Mouse (Mus musculus) CH12.LX (cell line): ENCODE data around the gene Dlg2. TPM values are rescaled to one million over a fixed set of nuclear protein-coding genes. Genes with fewer than 3 reads are reported as not detected.

Experiments
- DNase-seq: peaks from one replicate; pipeline ENCODE4 v3.0.0-alpha.2; 2013; ENCODE audit errors: extremely low read depth
- H3K27ac ChIP-seq: 2 replicates; pipeline ENCODE4 v1.5.1; 2012; ENCODE audit warnings: low read depth, mild to moderate bottlenecking, control low read depth, moderate library complexity; ENCODE audit not compliant: insufficient read depth
- H3K27me3 ChIP-seq: replicated peaks from 2 replicates; pipeline ENCODE3; 2012; ENCODE audit warnings: inconsistent platforms
- H3K36me3 ChIP-seq, 2 experiments: replicated peaks in 1 of 2; 2 replicates each; pipeline versions ENCODE3 to v1.6.1; 2012; ENCODE audit warnings: inconsistent platforms in 1 of 2, low read length in 1 of 2, mild to moderate bottlenecking in 1 of 2, mixed read lengths in 1 of 2, moderate library complexity in 1 of 2; ENCODE audit not compliant: control insufficient read depth in 1 of 2, insufficient read depth in 1 of 2
- H3K4me1 ChIP-seq, 2 experiments: 2 replicates each; pipeline ENCODE4 v1.6.1; 2012; ENCODE audit warnings: inconsistent platforms in 1 of 2, moderate library complexity in 1 of 2; ENCODE audit not compliant: insufficient read depth in 2 of 2, control insufficient read depth in 1 of 2
- H3K4me2 ChIP-seq: 2 replicates; pipeline ENCODE4 v1.6.1; 2012; ENCODE audit warnings: low read depth, mild to moderate bottlenecking, control low read depth; ENCODE audit not compliant: poor library complexity, insufficient read depth, severe bottlenecking
- H3K4me3 ChIP-seq, 3 experiments: fragments of 150-350 bp in 1 of 3; sonication (generic) in 1 of 3; replicated peaks in 1 of 3; 2 replicates each; pipeline versions ENCODE3 to v1.5.1; 2011 to 2012; ENCODE audit warnings: low read depth in 2 of 3, low read length in 2 of 3, mild to moderate bottlenecking in 2 of 3, moderate library complexity in 2 of 3, control low read depth in 1 of 3, improper control_type of control experiment in 1 of 3, inconsistent platforms in 1 of 3, mixed read lengths in 1 of 3; ENCODE audit not compliant: poor library complexity in 1 of 3
- H3K79me2 ChIP-seq: replicated peaks from 2 replicates; pipeline ENCODE4 v1.6.1; 2012; ENCODE audit warnings: mild to moderate bottlenecking, moderate library complexity; ENCODE audit not compliant: control insufficient read depth, poor library complexity, insufficient read depth, severe bottlenecking; ENCODE audit errors: extremely low read depth
- H3K9ac ChIP-seq: 2 replicates; pipeline ENCODE4 v1.6.1; 2012; ENCODE audit warnings: low read depth, mild to moderate bottlenecking, control low read depth, moderate library complexity; ENCODE audit not compliant: insufficient read depth
- H3K9me3 ChIP-seq: replicated peaks from 2 replicates; pipeline ENCODE3; 2012; ENCODE audit warnings: low read length, inconsistent platforms, mixed read lengths
- BHLHE40 ChIP-seq: IDR thresholded peaks from 2 replicates; pipeline ENCODE4 v1.6.1; 2011; ENCODE audit warnings: mild to moderate bottlenecking, low read depth, low read length, improper control_type of control experiment
- EP300 ChIP-seq: IDR thresholded peaks from 2 replicates; pipeline ENCODE4 v1.6.1; 2011; ENCODE audit warnings: low read length, improper control_type of control experiment
- HCFC1 ChIP-seq: IDR thresholded peaks from 2 replicates; pipeline ENCODE4 v1.6.1; 2012; ENCODE audit warnings: low read depth, mild to moderate bottlenecking, inconsistent platforms, low read length, improper control_type of control experiment
- JUND ChIP-seq: conservative IDR thresholded peaks from 2 replicates; pipeline ENCODE4 v1.6.1; 2011; ENCODE audit warnings: low read depth, low read length, improper control_type of control experiment
- MAX ChIP-seq: IDR thresholded peaks from 2 replicates; pipeline ENCODE4 v1.6.1; 2011; ENCODE audit warnings: low read length, improper control_type of control experiment
- MAZ ChIP-seq: IDR thresholded peaks from 2 replicates; pipeline ENCODE4 v1.6.1; 2012; ENCODE audit warnings: low read depth, mild to moderate bottlenecking, inconsistent platforms, low read length, improper control_type of control experiment, moderate library complexity
- MEF2A ChIP-seq: IDR thresholded peaks from 2 replicates; pipeline ENCODE4 v1.6.1; 2014; ENCODE audit warnings: low read depth, mild to moderate bottlenecking, inconsistent platforms, low read length, improper control_type of control experiment, borderline replicate concordance
- MXI1 ChIP-seq: IDR thresholded peaks from 2 replicates; pipeline ENCODE4 v1.6.1; 2011; ENCODE audit warnings: mild to moderate bottlenecking, low read depth, low read length, improper control_type of control experiment
- MYC ChIP-seq: IDR thresholded peaks from 2 replicates; pipeline ENCODE4 v1.6.1; 2011; ENCODE audit warnings: low read depth, mild to moderate bottlenecking, improper control_type of control experiment, low read length
- POLR2AphosphoS2 ChIP-seq: IDR thresholded peaks from 2 replicates; pipeline ENCODE4 v1.6.1; 2011; ENCODE audit warnings: low read depth, low read length, improper control_type of control experiment
- RCOR1 ChIP-seq: conservative IDR thresholded peaks from 2 replicates; pipeline ENCODE4 v1.6.1; 2012; ENCODE audit warnings: low read depth, mild to moderate bottlenecking, inconsistent platforms, low read length, improper control_type of control experiment
- ZC3H11A ChIP-seq: IDR thresholded peaks from 2 replicates; pipeline ENCODE4 v1.6.1; 2012; ENCODE audit warnings: low read depth, mild to moderate bottlenecking, inconsistent platforms, low read length, improper control_type of control experiment
- dilution Hi-C: fragments of 300-500 bp; cut with MboI; formaldehyde crosslinking; loops from 2 replicates; pipeline ENCODE4 v1.14.3; 2020; ENCODE audit warnings: low sequenced_read_pairs; ENCODE audit not compliant: extremely low pct_unique_long_range_greater_than_20kb, extremely low pct_ligation_motif_present
- in situ Hi-C: fragments of 300-500 bp; cut with MboI; formaldehyde crosslinking; loops from 3 replicates; pipeline ENCODE4 v1.14.3; 2019; ENCODE audit warnings: low sequenced_read_pairs, low pct_ligation_motif_present, low pct_unique_long_range_greater_than_20kb, mixed read lengths
- polyA plus RNA-seq: library from polyadenylated mRNA; unstranded; fragments of >175 nt; gene quantifications from 2 replicates; pipeline ENCODE4 v1.2.1, GENCODE M21; 2012; ENCODE audit warnings: low read depth; ENCODE audit not compliant: insufficient read length
- total RNA-seq, 2 experiments: library from RNA; depleted of rRNA; stranded (reverse); fragments of 300-350 nt in 1 of 2; fragments of >200 nt in 1 of 2; gene quantifications; 2 replicates each; pipeline ENCODE4 v1.2.3; 2012 to 2014

Gene Dlg2
- total and polyA plus RNA-seq, 3 experiments, result 0.36 TPM; not detected in 2

GRCm38 (mm10) chr7:90456845-90457468 is 19.5 kb upstream of the Dlg2 start, which contains the start of gene Tmem126a (continued):
- TF ChIP-seq JUND, result no peak
- TF ChIP-seq RCOR1, result peak; percentile 18; the same call in 1 of the 2 replicates
- peak; percentile 68 for TF ChIP-seq MEF2A
- TF ChIP-seq EP300, result no peak
- TF ChIP-seq ZC3H11A, result no peak
- peak; percentile 92 for TF ChIP-seq MAX
- peak; percentile 51; the same call in 1 of the 2 replicates for TF ChIP-seq MYC
- peak; percentile 89 for TF ChIP-seq POLR2AphosphoS2
- peak; percentile 61 for TF ChIP-seq MAZ
- peak; percentile 76 for TF ChIP-seq HCFC1
- TF ChIP-seq, all 38 proteins: peak for 26

- peaks cover 0 to 7% of the 10 kb centered on the region in 2 experiments; a peak in 2 of 4 replicates for H3K4me1 ChIP-seq
- TF ChIP-seq BHLHE40 (peak; percentile 54; the same call in 1 of the 2 replicates), ZC3H11A (no peak)
- TF ChIP-seq, all 38 proteins: peak for 1
- Histone ChIP-seq H3K4me3 (peak overlapping the region; percentile 60 to 96 (median 64)), H3K9ac (peak overlapping the region; percentile 79), H3K27ac (peak overlapping the region; percentile 93), H3K9me3 (no peaks in the 10 kb centered on the region), H3K79me2 (peaks cover 12% of the 10 kb centered on the region), H3K4me2 (peak overlapping the region; percentile 66), H3K27me3 (no peaks in the 10 kb centered on the region), H3K36me3 (peaks cover 8 to 21% of the 10 kb centered on the region in 2 experiments)
- DNase-seq, result no peak
- dilution Hi-C loops (no loop called here), in situ Hi-C loops (no loop called here)
These were observed 19.0 kb upstream of the Dlg2 start for GRCm38 (mm10) chr7:90457517-90457916.

- H3K9ac ChIP-seq, result no peak overlapping the region
- peaks cover 10% of the 10 kb centered on the region for H3K79me2 ChIP-seq
- TF ChIP-seq MXI1, result no peak
- no peak for TF ChIP-seq JUND
- H3K9me3 ChIP-seq, result no peaks in the 10 kb centered on the region
- H3K4me3 ChIP-seq, result no peak overlapping the region
- no peak overlapping the region for H3K27ac ChIP-seq
- peaks cover 0 to 7% of the 10 kb centered on the region in 2 experiments; a peak in 2 of 4 replicates for H3K4me1 ChIP-seq
- dilution Hi-C loops (no loop called here), in situ Hi-C loops (no loop called here)
- H3K36me3 ChIP-seq, result no peaks in the 10 kb centered on the region
- H3K27me3 ChIP-seq, result no peaks in the 10 kb centered on the region
- no peak for DNase-seq
- H3K4me2 ChIP-seq, result no peak overlapping the region
These were observed 16.1 kb upstream of the Dlg2 start for GRCm38 (mm10) chr7:90460330-90460729.
